Comparison of ENCODE assay signal across 8 mouse cellular contexts in genomic region chr8:3568378-3568777, GRCm38 (mm10). TPM values are rescaled to one million over a fixed set of nuclear protein-coding genes. Genes with fewer than 3 reads are reported as not detected.
DNase-seq lines count a peak whose midpoint lies in the region; ATAC-seq lines count a peak whose summit lies in the region.
"Had no signal": no experiment of that assay in that cellular context is flagged by ENCODE, and none has a peak within 500 bp of the region (broad histone marks: within the 10 kb centered on the region; RNA-seq: fewer than 3 reads in every experiment).

No protein-coding gene starts in this region.

- ATAC-seq in kidney, embryonic 15.5 days (replicated peaks; ENCODE audit: low FRiP score): no peak
- ATAC-seq in forebrain, embryonic 12.5 days (ENCODE audit: low FRiP score): no peak
- 0 out of 2 replicates have a peak, but pooled peaks have one; percentile 49 for ATAC-seq in intestine, embryonic 15.5 days
- ATAC-seq in neural tube, embryonic 12.5 days (ENCODE audit: low FRiP score, low read depth): no peak; the same call in 1 of the 2 replicates

- 8% methylated on average over 7 of the region's 7 CpGs for WGBS in kidney, embryonic 15.5 days
- WGBS in forebrain, embryonic 12.5 days: 2% methylated on average over 7 of the region's 7 CpGs
- WGBS in intestine, embryonic 15.5 days: 9% methylated on average over 7 of the region's 7 CpGs
- WGBS in neural tube, embryonic 12.5 days: 5% methylated on average over 7 of the region's 7 CpGs

- peak overlapping the region; percentile 52 for H3K4me2 ChIP-seq in kidney, embryonic 15.5 days
- H3K4me2 ChIP-seq in forebrain, embryonic 12.5 days: peak overlapping the region; percentile 49
- peak overlapping the region; percentile 48 for H3K4me2 ChIP-seq in intestine, embryonic 15.5 days (replicated peaks)
- H3K4me2 ChIP-seq in neural tube, embryonic 12.5 days (replicated peaks): peak overlapping the region; percentile 50

- DNase-seq in kidney, postnatal 14 days: no peak
- no peak for DNase-seq in thymus, postnatal 14 days
- no peak for DNase-seq in natural killer cell, adult 2 months (ENCODE audit: low spot score in 2 of 2)
- DNase-seq: lung, adult 2 months had no signal

- no peaks in the 10 kb centered on the region for H3K36me3 ChIP-seq in kidney, embryonic 15.5 days
- H3K36me3 ChIP-seq in forebrain, embryonic 12.5 days (replicated peaks): no peaks in the 10 kb centered on the region
- H3K36me3 ChIP-seq in intestine, embryonic 15.5 days: no peaks in the 10 kb centered on the region
- no peaks in the 10 kb centered on the region for H3K36me3 ChIP-seq in neural tube, embryonic 12.5 days

- peaks cover 20% of the 10 kb centered on the region for H3K4me1 ChIP-seq in kidney, embryonic 15.5 days
- peaks cover 18% of the 10 kb centered on the region for H3K4me1 ChIP-seq in forebrain, embryonic 12.5 days
- no peaks in the 10 kb centered on the region; the same call in 1 of the 2 replicates for H3K4me1 ChIP-seq in intestine, embryonic 15.5 days (replicated peaks)
- H3K4me1 ChIP-seq in neural tube, embryonic 12.5 days: peaks cover 6% of the 10 kb centered on the region; the same call in 1 of the 2 replicates

- peak overlapping the region; percentile 23 for H3K9ac ChIP-seq in kidney, embryonic 15.5 days
- H3K9ac ChIP-seq in forebrain, embryonic 12.5 days: peak overlapping the region; percentile 49
- H3K9ac ChIP-seq in intestine, embryonic 15.5 days: no peak overlapping the region; the same call in 1 of the 2 replicates
- no peak overlapping the region for H3K9ac ChIP-seq in neural tube, embryonic 12.5 days

- no peaks in the 10 kb centered on the region for H3K9me3 ChIP-seq in kidney, embryonic 15.5 days (replicated peaks)
- no peaks in the 10 kb centered on the region for H3K9me3 ChIP-seq in forebrain, embryonic 12.5 days
- no peaks in the 10 kb centered on the region for H3K9me3 ChIP-seq in intestine, embryonic 15.5 days
- H3K9me3 ChIP-seq in neural tube, embryonic 12.5 days: no peaks in the 10 kb centered on the region

- no peaks in the 10 kb centered on the region for H3K27me3 ChIP-seq in kidney, embryonic 15.5 days
- no peaks in the 10 kb centered on the region for H3K27me3 ChIP-seq in forebrain, embryonic 12.5 days
- H3K27me3 ChIP-seq in intestine, embryonic 15.5 days (replicated peaks): no peaks in the 10 kb centered on the region
- no peaks in the 10 kb centered on the region for H3K27me3 ChIP-seq in neural tube, embryonic 12.5 days (replicated peaks)

- peak overlapping the region; percentile 80 for H3K27ac ChIP-seq in kidney, embryonic 15.5 days
- no peak overlapping the region; the same call in 1 of the 2 replicates for H3K27ac ChIP-seq in forebrain, embryonic 12.5 days
- no peak overlapping the region for H3K27ac ChIP-seq in intestine, embryonic 15.5 days
- H3K27ac ChIP-seq in neural tube, embryonic 12.5 days: no peak overlapping the region

- peak overlapping the region; percentile 34 for H3K4me3 ChIP-seq in kidney, embryonic 15.5 days (replicated peaks)
- H3K4me3 ChIP-seq in forebrain, embryonic 12.5 days (replicated peaks): peak overlapping the region; percentile 28
- peak overlapping the region; percentile 25 for H3K4me3 ChIP-seq in intestine, embryonic 15.5 days (replicated peaks)
- peak overlapping the region; percentile 2; the same call in 1 of the 2 replicates for H3K4me3 ChIP-seq in neural tube, embryonic 12.5 days

RNA-seq across cellular contexts. Expression of gene C330021F23Rik, which starts 0.6 kb away (rescaled TPM):
- polyA plus RNA-seq in kidney, embryonic 15.5 days (2015; fragmentation: Nextera tagmentation; extraction: Ambion mirVana): 7.5 and 8.3 TPM in 2 replicates
- 2.9 and 3.1 TPM in 2 replicates for polyA plus RNA-seq in forebrain, embryonic 12.5 days (2016; fragmentation: Nextera tagmentation; extraction: Ambion mirVana)
- polyA plus RNA-seq in intestine, embryonic 15.5 days (2015; fragmentation: Nextera tagmentation; extraction: Ambion mirVana): 5.0 and 5.1 TPM in 2 replicates
- 1.3 and 1.8 TPM in 2 replicates for polyA plus RNA-seq in neural tube, embryonic 12.5 days (2016; fragmentation: Nextera tagmentation; extraction: Ambion mirVana)

RNA-seq across cellular contexts. Expression of gene Camsap3, which starts 18.7 kb away (rescaled TPM):
- 14.1 and 15.8 TPM in 2 replicates for polyA plus RNA-seq in kidney, embryonic 15.5 days (2015; fragmentation: Nextera tagmentation; extraction: Ambion mirVana)
- 20.3 and 24.0 TPM in 2 replicates for polyA plus RNA-seq in forebrain, embryonic 12.5 days (2016; fragmentation: Nextera tagmentation; extraction: Ambion mirVana)
- 21.0 and 24.4 TPM in 2 replicates for polyA plus RNA-seq in intestine, embryonic 15.5 days (2015; fragmentation: Nextera tagmentation; extraction: Ambion mirVana)
- polyA plus RNA-seq in neural tube, embryonic 12.5 days (2016; fragmentation: Nextera tagmentation; extraction: Ambion mirVana): 22.0 and 28.0 TPM in 2 replicates

RNA-seq across cellular contexts. Expression of gene Xab2, which starts 52.7 kb away (rescaled TPM):
- polyA plus RNA-seq in kidney, embryonic 15.5 days (2015; fragmentation: Nextera tagmentation; extraction: Ambion mirVana): 60.4 and 65.0 TPM in 2 replicates
- polyA plus RNA-seq in forebrain, embryonic 12.5 days (2016; fragmentation: Nextera tagmentation; extraction: Ambion mirVana): 65.8 and 68.7 TPM in 2 replicates
- polyA plus RNA-seq in intestine, embryonic 15.5 days (2015; fragmentation: Nextera tagmentation; extraction: Ambion mirVana): 45.2 and 50.9 TPM in 2 replicates
- 62.3 and 67.2 TPM in 2 replicates for polyA plus RNA-seq in neural tube, embryonic 12.5 days (2016; fragmentation: Nextera tagmentation; extraction: Ambion mirVana)

RNA-seq across cellular contexts. Expression of gene Pet100, which starts 53.0 kb away (rescaled TPM):
- 108 and 116 TPM in 2 replicates for polyA plus RNA-seq in kidney, embryonic 15.5 days (2015; fragmentation: Nextera tagmentation; extraction: Ambion mirVana)
- 115 and 121 TPM in 2 replicates for polyA plus RNA-seq in forebrain, embryonic 12.5 days (2016; fragmentation: Nextera tagmentation; extraction: Ambion mirVana)
- polyA plus RNA-seq in intestine, embryonic 15.5 days (2015; fragmentation: Nextera tagmentation; extraction: Ambion mirVana): 89.9 and 93.4 TPM in 2 replicates
- polyA plus RNA-seq in neural tube, embryonic 12.5 days (2016; fragmentation: Nextera tagmentation; extraction: Ambion mirVana): 129 and 134 TPM in 2 replicates

RNA-seq across cellular contexts. Expression of gene Pnpla6, which starts 53.2 kb away (rescaled TPM):
- polyA plus RNA-seq in kidney, embryonic 15.5 days (2015; fragmentation: Nextera tagmentation; extraction: Ambion mirVana): 29.4 and 38.3 TPM in 2 replicates
- polyA plus RNA-seq in forebrain, embryonic 12.5 days (2016; fragmentation: Nextera tagmentation; extraction: Ambion mirVana): 22.7 and 24.2 TPM in 2 replicates
- polyA plus RNA-seq in intestine, embryonic 15.5 days (2015; fragmentation: Nextera tagmentation; extraction: Ambion mirVana): 34.4 and 36.7 TPM in 2 replicates
- 31.2 and 33.9 TPM in 2 replicates for polyA plus RNA-seq in neural tube, embryonic 12.5 days (2016; fragmentation: Nextera tagmentation; extraction: Ambion mirVana)

Comparison
In these comparisons a context has a peak if more than half of its experiments do, and no peak if none do; other contexts are left out.
1. H3K9ac ChIP-seq: peak in kidney, embryonic 15.5 days (single experiment) and forebrain, embryonic 12.5 days (single experiment); none in intestine, embryonic 15.5 days (single experiment) and neural tube, embryonic 12.5 days (single experiment).
2. Peak in every context shown above with its lines, with median percentiles within 50 percentile points of each other: H3K4me2 ChIP-seq and H3K4me3 ChIP-seq.